Mouse (Mus musculus) layer of hippocampus, adult 8-10 months (tissue): ENCODE results near the gene Camkmt. TPM values are rescaled to one million over a fixed set of nuclear protein-coding genes. Genes with fewer than 3 reads are reported as not detected.

Source experiments
- DNase-seq, 2 experiments: peaks; one replicate each; pipeline ENCODE4 v3.0.0; 2022; ENCODE audit warnings: low spot score in 2 of 2
- total RNA-seq, 4 experiments: library from RNA; stranded (reverse); gene quantifications; 2 replicates each; pipeline ENCODE4 v1.2.4; 2022

Camkmt gene
- total RNA-seq, 4 experiments from 2014 or later, result 11.8 to 15.6 (median 12.7) TPM

- no peak for DNase-seq
Observed at GRCm38 (mm10) chr17:85282447-85282846, 192.1 kb downstream of the Camkmt start.

- no peak for DNase-seq
Observed at GRCm38 (mm10) chr17:85291154-85291553, 200.8 kb downstream of the Camkmt start.

- no peak for DNase-seq
Observed at GRCm38 (mm10) chr17:85291601-85292000, 201.2 kb downstream of the Camkmt start.

GRCm38 (mm10) chr17:85292276-85292675 is 201.9 kb downstream of the Camkmt start:
- DNase-seq, result no peak

DNA sequence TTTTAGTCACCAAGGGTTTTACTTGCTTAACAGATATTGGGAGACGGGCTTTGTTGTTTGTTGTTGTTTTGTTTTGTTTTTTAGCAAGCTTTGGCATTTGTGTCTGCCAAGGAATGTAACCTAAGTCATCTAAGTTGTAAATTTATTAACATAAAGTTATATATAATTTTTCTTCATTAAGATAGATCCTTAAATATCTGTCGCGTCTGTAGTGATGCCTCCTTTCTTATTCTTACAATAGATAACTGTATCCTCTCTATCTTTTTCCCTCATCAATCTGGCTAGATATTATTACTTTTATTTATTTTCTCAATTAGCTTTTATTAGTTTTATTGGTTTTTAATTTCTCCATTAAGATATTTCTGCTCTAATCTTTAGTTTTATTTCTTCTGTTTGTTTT is 213.3 kb downstream of the Camkmt start:
- no peak for DNase-seq

DNA sequence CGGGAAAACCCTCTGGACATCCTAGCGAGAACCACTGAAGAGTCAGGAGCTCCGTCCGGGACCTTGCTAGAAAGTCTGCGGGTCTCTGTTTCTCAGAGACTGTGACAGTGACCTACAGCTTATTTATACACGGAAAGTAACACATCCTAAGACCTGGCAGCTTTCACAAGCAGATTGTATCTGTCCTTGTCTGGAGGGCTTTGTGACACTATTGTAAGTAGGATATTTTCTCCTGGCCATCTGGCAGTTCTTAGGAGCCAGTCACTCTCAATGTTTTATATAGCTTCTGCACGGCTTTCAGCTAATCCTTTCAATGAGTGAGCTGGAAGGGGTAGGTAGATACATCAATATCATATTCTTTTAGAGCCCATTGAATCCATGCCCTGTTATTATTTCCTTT is 218.2 kb downstream of the Camkmt start:
- DNase-seq, result no peak

DNA sequence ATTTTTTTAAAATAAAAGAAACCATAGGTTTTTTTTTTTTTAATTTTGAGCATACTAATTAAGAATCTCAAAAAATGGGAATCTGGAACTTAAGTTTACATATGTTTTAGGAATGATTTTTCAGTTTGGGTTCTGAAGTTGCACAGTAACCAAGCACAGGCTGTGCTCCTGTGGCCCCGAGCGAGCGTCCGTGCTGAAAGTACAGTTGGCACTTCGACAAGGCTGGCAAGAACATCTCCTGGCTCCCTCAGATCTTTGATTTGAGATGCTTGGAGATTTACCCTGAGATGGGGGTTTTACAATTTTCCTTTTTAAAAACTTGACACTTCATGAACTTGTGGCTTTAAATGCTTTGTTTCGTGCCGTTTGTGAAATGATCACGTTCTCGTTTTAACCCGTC is 218.7 kb downstream of the Camkmt start:
- no peak for DNase-seq

GRCm38 (mm10) chr17:85311348-85311747 is 221.0 kb downstream of the Camkmt start:
- peak; percentile 22 to 46 for DNase-seq

- DNase-seq, result no peak
Observed at GRCm38 (mm10) chr17:85318401-85318800, 228.0 kb downstream of the Camkmt start.

DNA sequence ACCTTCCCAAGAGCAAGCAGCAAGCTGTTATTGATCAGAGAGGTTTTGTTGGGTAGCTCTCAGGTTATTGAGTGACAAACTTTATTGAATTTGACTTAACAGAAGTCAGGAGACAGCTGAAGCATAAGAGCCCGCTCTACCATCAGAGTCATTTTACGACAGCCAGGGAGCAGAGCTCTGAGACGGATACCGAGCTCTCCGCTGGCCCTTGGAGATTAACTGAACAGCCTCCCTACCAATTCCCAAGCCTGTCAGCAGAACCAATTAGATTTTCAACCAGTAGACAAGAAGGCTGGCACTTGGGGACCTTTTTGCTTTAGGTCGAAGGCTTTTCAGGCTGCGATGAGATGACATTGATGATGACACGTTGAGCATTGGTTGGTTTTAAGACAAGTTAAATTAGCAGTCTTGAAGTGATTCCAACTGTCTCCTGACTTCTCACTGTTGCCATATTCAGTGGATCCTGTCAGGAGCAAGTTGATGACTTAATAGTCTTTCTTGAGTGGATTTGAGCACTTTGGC is 229.5 kb downstream of the Camkmt start:
- DNase-seq, result no peak

DNA sequence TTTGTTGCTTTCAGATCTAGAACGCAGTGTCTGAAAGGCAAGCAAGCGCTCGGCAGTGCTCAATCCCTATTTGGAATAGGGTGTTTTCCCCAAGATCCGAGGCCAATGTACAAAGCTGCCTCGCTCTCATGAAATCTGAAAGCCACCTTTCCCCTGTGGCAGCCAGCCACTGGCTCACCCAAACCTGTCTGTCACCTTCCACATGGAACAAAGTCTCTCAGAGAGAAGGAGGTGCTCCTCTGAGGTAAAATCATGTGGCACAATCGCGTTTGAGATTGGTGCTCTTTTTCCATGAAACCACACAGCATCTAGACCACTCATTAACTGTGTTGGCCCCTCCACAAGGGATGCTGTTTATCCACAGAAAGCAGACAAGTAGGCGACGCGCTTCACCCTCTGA is 238.5 kb downstream of the Camkmt start:
- DNase-seq, result no peak

DNA sequence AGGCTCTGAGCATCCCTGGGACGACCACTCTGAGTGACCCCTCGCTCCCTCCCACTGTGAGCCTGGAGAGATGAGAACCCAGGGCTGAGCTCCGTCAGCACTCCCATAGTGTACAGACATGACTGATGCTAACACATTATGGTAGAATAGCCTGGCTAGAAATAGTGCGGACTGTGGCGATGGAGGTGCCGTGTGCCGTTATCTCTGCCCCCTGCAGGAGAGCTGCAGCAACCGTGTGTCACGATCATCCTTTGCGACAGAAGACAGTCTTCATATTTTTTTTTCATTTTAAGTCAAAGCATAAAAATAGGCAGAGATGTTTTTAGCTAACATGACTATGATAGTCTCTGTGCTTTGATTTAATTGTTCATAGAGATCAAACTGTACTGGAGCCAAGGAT is 245.1 kb downstream of the Camkmt start:
- no peak for DNase-seq

- no peak for DNase-seq
Observed at GRCm38 (mm10) chr17:85337666-85338065, 247.3 kb downstream of the Camkmt start.

DNA sequence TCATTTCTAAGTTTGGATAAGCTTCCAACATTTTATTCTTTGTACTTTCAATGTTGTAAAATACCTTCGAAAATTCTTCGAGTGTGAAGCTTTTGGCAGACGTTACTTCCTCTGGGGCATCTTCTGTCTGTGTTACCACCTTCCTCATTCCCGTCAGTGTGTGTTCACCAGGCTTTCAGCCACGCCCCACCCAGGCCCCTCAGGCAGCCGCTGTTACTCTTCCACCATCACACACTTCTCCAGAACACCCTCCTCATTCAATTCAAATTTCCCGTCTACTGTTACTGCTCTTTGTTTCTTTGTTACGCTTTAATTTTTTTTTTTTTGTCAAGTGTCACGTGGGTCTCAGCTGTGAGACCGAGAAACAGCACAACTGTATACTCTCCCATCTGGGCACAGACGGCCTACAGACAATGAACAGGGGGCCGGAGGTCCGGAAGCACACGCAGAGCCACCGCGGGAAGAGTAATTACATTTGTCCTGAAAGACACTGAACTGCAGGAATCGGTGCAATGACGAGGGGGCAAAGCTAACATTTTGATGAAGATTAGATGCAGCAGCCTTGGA is 250.9 kb downstream of the Camkmt start:
- DNase-seq, result no peak

DNA sequence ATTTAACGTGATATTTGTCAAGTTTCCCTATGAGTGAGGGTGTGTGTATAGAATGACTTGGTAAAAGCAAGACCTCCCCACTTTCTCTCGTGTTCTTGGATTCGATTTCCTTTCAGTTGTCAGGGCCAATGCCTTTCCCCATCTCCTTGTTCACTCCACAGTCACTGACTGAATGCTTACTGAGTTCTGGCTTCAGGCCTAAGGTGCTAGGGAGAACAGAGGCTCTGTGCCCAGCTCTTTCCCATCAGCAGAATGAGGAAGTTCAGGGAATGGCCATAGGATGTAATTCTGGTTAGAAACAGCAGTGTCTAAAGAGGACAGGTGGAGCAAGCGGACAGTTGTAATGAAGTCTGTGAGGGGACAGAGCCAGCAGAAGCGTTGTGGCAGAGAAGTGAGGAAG is 252.1 kb downstream of the Camkmt start:
- no peak for DNase-seq

- DNase-seq, result no peak
Observed at GRCm38 (mm10) chr17:85343435-85343834, 253.1 kb downstream of the Camkmt start.

- DNase-seq, result no peak
Observed at GRCm38 (mm10) chr17:85346701-85347100, 256.3 kb downstream of the Camkmt start.

DNA sequence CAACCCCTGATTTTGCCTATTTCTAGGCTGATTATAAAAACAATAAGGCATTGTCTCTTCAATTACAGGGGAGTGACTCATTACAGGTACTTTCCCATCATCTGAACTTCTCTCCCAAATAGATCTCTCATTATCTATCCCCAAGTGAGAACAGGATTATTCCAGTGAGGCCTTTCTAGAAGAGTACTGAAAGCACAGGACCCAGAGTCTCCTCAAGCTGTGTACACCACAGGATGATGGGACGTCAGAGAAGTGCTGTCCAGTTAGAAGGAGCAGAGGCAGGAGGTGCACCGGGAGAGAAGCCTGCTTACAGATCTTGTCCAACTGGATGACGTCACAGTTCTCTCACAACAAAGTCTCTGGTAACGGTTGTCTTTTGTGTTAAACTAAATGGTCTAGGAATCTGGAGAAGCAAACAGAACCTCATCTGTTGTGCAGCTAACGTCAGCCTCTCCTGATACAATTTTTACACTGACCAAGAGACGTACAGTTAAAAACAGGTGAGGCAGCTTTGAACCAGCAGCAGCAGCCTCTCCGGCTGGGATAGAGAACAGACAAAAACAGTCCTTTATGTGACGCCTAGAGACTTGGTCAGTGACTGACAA is 259.1 kb downstream of the Camkmt start:
- no peak for DNase-seq

- no peak for DNase-seq
Observed at GRCm38 (mm10) chr17:85351301-85351700, 260.9 kb downstream of the Camkmt start.

GRCm38 (mm10) chr17:85352731-85353130 is 262.4 kb downstream of the Camkmt start:
- DNase-seq, result no peak

DNA sequence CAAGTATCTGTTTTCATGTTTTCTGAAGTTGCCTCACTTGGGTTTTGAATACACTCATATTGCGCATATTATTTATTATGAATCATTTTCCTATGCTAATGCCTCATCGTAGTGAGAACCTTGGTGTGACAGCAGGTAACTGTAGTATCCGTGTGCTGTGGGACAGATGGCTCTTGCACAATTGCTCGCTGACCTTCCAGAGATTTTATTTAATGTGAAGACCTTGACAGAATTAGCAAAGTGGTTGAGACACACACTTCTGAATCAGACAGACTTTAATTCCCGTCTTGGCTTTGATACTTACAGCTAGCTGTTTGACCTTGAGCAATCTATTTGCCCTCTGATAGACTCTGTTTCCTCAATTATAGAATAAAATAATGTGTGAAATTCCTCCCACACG is 262.8 kb downstream of the Camkmt start:
- DNase-seq, result no peak

GRCm38 (mm10) chr17:85353636-85354035 is 263.3 kb downstream of the Camkmt start:
- no peak for DNase-seq

DNA sequence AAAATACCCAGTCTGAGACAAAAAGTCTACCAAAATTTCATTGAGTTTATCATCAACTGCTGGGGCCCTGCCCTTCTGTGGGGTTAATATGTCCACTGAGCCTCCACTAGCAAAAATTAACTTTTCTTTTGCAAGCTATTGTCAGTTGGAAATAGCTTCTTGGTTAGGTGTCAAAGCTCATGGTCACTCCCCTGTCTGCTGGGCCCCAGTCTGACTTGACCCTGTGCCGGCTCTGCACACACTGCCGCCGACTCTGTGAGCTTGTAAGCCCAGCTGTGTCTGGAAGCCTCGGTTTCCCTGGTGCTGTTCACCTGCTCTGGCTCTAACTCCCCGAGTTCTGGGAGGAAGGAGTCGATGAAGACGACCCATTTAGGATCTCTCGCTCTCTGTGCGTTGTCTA is 265.0 kb downstream of the Camkmt start:
- DNase-seq, result no peak
